Mouse (Mus musculus): ENCODE data around the gene Gm29666. TPM values are rescaled to one million over a fixed set of nuclear protein-coding genes. Genes with fewer than 3 reads are reported as not detected.
"Not testable (repeated sequence)": the region's sequence is repeated elsewhere in the genome, so short reads cannot be mapped to it uniquely, and the experiment has no call there.

Gm29666 gene
- polyA plus RNA-seq, 1 experiment from 2014 or later: 0.75 TPM

DNA sequence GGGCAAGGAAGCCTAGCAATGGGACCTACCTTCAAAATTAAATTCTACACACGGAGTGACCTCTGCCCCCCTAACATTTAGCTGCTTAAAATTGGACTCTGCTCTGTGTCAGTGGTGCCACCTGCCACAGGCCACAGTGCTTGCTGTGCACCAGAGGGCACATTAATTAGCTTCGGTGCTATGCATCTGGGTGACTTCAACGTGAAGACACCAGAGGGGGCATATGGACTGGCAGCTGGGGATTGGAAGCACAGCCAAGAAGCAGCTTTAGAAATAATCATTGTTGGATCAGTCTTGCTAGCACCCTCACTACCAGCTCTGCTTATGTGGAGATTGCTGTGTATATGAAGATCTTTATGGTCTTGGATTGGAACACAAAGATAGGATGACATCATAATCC lies 6.6 kb downstream of the Gm29666 start:
- DNase-seq (ENCODE audit: low spot score): no peak

DNA sequence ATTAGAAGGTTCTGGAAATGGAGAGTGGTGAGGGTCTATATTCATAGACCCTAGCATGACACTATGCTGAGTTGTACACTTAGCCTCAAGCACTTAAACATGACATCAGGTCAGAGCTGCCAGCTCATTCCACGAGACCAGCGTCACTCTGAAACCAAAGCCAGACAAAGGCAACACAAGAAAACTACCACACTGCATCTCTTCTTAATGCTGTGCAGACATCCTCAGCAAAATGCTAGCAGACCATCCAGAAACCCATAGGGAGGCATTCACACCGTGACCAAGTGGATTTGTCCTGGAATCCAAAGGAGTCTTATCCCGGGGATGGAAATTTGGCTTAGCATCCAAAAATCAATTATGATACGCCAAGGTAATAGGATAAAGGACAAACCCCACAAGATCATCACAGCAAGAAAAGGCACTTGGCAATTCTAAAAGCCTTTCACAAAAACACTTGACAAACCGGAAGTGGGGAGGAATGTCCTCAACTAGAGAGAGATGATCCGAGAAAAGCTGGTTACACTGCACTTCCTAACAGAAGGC lies 15.9 kb downstream of the Gm29666 start:
- no peak for DNase-seq (ENCODE audit: low spot score)

DNA sequence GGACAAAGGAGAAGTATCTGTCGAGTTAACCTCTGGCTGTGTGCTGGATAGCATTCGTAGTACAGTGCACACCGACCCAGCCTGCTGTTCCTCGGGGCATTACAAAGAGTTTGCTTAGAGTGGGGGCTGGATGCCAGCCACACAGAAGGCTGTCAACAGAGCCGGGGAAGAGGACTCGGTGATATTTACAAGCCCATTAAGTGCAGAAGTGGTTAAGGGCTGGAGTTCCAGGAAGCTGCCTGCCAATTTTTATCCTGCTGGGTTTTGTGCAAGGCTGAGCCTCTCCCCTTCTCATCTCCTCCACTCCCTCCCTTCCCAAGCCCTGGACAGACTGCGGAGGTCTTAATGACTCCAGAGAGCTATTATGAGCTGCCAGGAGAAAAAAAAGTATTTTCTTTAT lies 21.8 kb downstream of the Gm29666 start:
- no peak for DNase-seq (ENCODE audit: low spot score)

- no peak for DNase-seq (ENCODE audit: low spot score)
Observed at GRCm38 (mm10) chr15:84896664-84897063, 23.2 kb downstream of the Gm29666 start.

DNA sequence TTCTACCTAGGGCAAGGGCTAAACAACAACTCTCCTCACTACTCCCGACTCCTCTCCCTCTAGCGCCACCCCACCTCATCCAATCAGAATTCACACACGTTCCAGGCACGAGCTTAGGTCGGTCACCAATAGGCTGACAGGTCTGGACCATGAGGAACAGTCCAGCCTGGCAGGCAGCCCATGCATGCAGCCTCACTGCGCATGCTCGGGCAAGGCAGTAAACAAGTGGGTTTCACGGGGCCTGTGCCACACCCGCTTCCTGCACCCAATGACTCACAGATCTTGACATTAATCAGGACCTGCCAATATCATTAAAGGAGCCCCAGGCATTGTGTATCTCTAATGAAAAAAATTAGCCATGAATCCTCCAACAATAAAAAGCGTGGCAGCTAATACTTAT lies 23.6 kb downstream of the Gm29666 start:
- not testable (repeated sequence) for DNase-seq (ENCODE audit: low spot score)

DNA sequence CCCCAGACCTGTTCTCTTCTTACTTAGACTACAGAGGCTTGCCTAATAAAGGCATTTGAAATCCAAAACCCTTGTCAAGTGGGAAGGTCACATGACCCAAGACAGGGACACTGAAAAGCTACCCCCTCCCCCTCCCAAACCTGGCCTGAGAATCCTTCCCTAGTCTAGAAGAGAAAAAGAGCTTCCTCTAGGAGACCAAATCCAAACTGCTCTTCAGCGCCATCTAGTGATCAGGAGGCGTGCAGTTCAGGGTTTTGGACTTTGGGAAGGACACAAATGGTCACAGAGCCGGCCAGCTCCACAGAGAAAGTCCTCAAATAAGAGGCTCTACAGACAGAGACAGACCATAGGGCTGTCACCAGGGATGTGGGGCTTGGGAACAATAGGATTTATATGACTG lies 28.2 kb downstream of the Gm29666 start:
- peak; percentile 36 for DNase-seq (ENCODE audit: low spot score)

- DNase-seq (ENCODE audit: low spot score): no peak
Observed at GRCm38 (mm10) chr15:84891246-84891645, 28.6 kb downstream of the Gm29666 start.

GRCm38 (mm10) chr15:84888066-84888465 lies 31.8 kb downstream of the Gm29666 start:
- DNase-seq (ENCODE audit: low spot score): no peak

- DNase-seq (ENCODE audit: low spot score): no peak
Observed at GRCm38 (mm10) chr15:84877029-84877815, 42.6 kb downstream of the Gm29666 start.

- no peak for DNase-seq (ENCODE audit: low spot score)
Observed at GRCm38 (mm10) chr15:84873867-84874266, 46.0 kb downstream of the Gm29666 start.

DNA sequence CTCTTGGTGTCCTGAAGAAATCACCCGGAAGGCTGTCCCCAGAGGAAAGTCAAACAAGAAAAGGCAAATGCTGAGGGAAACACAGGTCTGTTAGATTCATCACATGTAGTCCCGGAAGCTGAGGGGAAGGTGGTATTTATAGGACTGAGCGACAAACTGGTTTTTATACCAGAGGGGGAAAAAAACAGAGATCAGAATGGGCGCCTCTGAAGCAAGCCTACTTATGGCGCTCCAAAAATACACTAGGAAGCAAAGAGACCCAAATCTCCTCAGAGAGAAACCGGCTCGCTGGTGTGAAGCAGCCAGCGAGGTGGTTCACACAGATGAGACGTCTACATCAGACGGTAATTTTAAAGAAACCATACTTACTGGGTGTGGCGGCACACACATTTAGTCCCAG lies 46.8 kb downstream of the Gm29666 start:
- DNase-seq (ENCODE audit: low spot score): no peak

DNA sequence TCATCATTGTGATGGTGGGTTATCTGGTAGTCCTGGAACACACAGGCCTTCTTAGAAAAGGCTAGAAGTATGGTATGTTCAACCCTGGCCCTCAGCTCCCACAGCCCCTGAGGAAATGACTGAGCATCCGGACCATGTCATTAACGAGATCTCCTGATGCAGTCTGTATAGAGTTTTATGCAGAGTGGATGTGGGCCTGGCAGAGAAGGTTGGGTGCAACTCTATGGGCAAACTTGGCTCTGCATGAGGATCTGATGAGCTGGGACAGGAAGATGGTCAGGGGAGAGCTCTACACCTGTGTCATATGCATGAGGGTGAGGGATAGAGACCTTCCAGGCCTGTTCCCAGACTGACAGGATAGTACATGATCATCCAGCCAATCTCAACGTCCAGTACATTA lies 48.0 kb downstream of the Gm29666 start:
- DNase-seq (ENCODE audit: low spot score): no peak

DNA sequence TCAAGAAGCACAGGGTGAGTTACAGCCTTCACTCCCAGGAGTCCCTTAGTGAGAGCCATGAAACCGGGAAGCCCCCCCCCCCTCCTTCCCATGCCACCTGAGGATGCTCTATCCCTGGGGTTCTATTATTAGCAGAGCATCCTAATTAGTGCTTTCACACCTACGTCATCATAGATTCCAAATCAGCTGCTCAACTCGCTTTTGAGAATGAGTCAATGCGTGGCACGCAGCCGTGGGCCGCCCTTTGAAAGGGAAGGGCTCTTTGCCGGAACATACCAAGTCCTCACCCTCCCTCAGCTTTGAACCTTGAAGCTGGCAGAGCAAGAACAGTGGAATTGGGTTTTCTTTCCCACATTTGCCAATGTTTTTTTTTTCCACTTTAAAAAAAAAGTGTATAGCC lies 57.9 kb downstream of the Gm29666 start:
- no peak for DNase-seq (ENCODE audit: low spot score)

Small RNA genes within 50 kb of the gene (microRNA-seq; reads per million reads assigned to microRNA genes)
- 17.9 reads per million, percentile 24 among the genes with 10 or more reads in this experiment for gene Mir1249 (ENCODE audit: borderline number of aligned reads)

Other genes starting within 250 kb of the Gm29666 start
- gene Arhgap8, start 200.0 kb downstream of the Gm29666 start, polyA plus RNA-seq (2015; fragmentation: Nextera tagmentation; extraction: Ambion mirVana): 28.7 and 30.5 TPM in 2 replicates
- 0.08 and 0.17 TPM in 2 replicates for gene Phf21b, start 64.0 kb downstream of the Gm29666 start, polyA plus RNA-seq (2015; fragmentation: Nextera tagmentation; extraction: Ambion mirVana)
- 37.0 and 38.1 TPM in 2 replicates for gene Nup50, start 3.4 kb upstream of the Gm29666 start, polyA plus RNA-seq (2015; fragmentation: Nextera tagmentation; extraction: Ambion mirVana)
- gene 5031439G07Rik, start 68.5 kb upstream of the Gm29666 start, polyA plus RNA-seq (2015; fragmentation: Nextera tagmentation; extraction: Ambion mirVana): 4.1 and 6.2 TPM in 2 replicates
- 2.2 and 3.6 TPM in 2 replicates for gene Upk3a, start 97.1 kb upstream of the Gm29666 start, polyA plus RNA-seq (2015; fragmentation: Nextera tagmentation; extraction: Ambion mirVana)
- gene Fam118a, start 108.9 kb upstream of the Gm29666 start, polyA plus RNA-seq (2015; fragmentation: Nextera tagmentation; extraction: Ambion mirVana): 17.6 and 17.9 TPM in 2 replicates
- gene Smc1b, start 211.9 kb upstream of the Gm29666 start, polyA plus RNA-seq (2015; fragmentation: Nextera tagmentation; extraction: Ambion mirVana): 0.26 and 0.33 TPM in 2 replicates
- gene Ribc2, start 212.0 kb upstream of the Gm29666 start, polyA plus RNA-seq (2015; fragmentation: Nextera tagmentation; extraction: Ambion mirVana): 0.21 and 0.32 TPM in 2 replicates

All from thymus, postnatal 0 days (tissue).